Mouse (Mus musculus) granulocyte monocyte progenitor cell, adult 5-6 weeks (primary cell): ENCODE results near the gene Zfp866. TPM values are rescaled to one million over a fixed set of nuclear protein-coding genes. Genes with fewer than 3 reads are reported as not detected.

Experiments used
- ATAC-seq: replicated peaks from 2 replicates; pipeline ENCODE4 v1.8.0; 2016; ENCODE audit warnings: mild to moderate bottlenecking, moderate TSS enrichment, inconsistent platforms; ENCODE audit not compliant: poor library complexity, severe bottlenecking
- total RNA-seq, 2 experiments: library from RNA; stranded (forward) in 1 of 2; stranded (reverse) in 1 of 2; fragments of 200-712, 200-1000 nt in 1 of 2; fragments of >200 nt in 1 of 2; fragmentation: Nextera tagmentation in 1 of 2; gene quantifications; 2 replicates each; pipeline ENCODE4 v1.2.3; 2014 to 2017

Gene Zfp866
- 25.1 and 35.3 TPM in 2 replicates for total RNA-seq (2014; fragmentation: Nextera tagmentation)
- total RNA-seq (2017), result 17.9 and 18.3 TPM in 2 replicates

DNA sequence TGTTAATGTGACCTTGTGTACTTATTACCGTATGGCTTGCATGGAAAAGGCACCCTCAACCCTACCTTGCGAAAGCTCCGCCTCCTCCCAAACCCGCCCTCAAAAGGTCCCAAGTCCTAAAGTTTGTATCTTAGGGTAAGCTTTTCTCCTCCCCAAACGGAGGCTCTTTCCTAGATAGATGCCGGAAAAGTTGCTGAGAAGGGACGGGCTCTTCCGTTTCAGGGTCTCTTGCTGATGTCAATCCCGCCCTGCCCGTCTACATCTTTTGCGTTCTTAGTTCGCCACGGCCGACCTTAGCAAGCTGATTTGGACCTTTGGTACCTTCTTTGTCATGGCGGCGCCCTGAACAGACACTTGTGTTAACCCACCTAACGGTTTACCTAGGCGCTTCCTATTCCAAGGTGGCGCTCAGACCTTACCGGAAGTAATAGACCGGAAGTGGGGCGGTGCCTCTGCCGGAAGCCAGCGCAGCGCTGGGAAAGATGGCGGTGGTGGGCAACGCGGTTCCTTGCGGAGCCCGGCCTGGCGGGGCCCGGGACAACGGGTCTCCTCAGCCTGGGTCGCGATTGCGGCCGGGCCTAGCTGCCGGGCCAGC, at the start of gene Zfp866, which contains the start of gene Atp13a1:
Gene Zfp866 (minus strand): TSS at position 406 of the 595 bp plus-strand sequence.
Gene Atp13a1 (plus strand): TSS at position 391 of the 595 bp plus-strand sequence.
- peak; percentile 92 for ATAC-seq

DNA sequence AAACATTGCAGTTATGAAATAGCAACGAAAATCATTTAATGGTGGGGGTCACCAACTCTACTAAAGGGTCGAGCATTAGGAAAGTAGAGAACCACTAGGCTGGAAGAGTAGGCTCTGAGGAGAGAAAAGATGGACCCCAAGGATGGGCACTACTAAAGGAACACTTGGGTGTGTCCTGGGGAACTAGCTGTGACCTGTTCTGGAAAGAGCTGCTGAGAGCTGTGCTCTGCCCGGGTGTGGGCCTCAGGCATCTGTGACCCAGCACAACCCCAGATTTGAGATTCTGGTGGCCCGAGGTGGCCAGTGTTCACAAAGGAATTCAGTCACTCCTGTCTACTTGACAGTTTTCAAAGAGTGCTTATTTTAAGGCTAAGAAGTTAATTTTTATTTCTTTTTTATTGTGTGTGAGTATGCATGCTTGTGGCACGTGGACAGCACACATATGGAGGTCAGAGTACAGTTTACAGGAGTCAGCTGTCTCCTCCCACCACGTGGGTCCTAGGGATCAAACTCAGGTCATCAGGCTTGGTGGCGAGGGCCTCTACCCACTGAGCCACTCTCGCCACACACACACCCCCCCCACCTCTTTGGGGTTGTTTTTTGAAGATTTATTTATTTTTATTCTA, 46.2 kb upstream of the Zfp866 start:
- no peak for ATAC-seq

DNA sequence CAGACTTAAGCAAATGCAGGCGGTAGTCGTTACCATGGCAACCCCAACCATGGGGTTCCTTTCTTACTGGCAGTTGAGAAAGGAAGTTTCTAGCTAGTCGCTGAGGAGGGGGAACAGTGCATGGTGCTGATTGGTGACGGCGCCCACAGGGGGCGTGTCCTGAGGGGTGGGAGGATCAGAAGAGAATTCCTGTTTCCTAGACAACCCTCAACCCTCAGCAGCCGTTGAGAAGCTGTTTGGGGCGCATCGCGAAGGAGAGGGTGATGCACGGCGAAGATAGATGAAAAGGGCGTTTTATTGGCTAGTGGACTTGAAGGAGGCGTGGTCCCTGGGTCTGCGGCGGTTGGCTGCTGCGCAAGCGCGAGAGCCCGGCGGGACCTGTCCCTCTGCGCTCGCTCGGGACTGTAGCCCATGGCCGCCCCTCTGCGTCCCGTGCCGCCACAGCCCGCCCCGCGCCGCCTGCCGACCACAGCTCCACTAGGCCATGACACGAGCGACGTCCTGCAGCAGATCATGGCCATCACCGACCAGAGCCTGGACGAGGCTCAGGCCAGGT, 41.4 kb upstream of the Zfp866 start, which contains the start of gene Pbx4:
Gene Pbx4 (plus strand): TSS at position 194 of the 556 bp plus-strand sequence.
- ATAC-seq, result peak; percentile 90

DNA sequence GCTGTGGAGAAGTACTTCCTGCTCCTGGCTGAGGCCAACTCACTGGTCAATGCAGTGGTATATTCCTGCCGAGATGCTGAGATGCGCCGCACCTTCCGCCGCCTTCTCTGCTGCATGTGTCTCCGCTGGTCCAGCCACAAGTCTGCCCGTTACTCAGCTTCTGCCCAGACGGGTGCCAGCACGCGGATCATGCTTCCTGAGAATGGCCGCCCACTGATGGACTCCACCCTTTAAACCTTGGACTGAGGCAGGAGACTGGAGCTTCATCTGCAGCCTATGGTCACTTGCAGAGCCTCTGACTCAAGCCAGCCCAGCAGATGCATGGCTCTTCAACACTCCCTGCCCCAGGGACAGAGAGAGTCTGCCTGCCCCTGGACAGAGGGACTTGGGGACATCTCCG, 35.4 kb upstream of the Zfp866 start:
- ATAC-seq, result no peak

DNA sequence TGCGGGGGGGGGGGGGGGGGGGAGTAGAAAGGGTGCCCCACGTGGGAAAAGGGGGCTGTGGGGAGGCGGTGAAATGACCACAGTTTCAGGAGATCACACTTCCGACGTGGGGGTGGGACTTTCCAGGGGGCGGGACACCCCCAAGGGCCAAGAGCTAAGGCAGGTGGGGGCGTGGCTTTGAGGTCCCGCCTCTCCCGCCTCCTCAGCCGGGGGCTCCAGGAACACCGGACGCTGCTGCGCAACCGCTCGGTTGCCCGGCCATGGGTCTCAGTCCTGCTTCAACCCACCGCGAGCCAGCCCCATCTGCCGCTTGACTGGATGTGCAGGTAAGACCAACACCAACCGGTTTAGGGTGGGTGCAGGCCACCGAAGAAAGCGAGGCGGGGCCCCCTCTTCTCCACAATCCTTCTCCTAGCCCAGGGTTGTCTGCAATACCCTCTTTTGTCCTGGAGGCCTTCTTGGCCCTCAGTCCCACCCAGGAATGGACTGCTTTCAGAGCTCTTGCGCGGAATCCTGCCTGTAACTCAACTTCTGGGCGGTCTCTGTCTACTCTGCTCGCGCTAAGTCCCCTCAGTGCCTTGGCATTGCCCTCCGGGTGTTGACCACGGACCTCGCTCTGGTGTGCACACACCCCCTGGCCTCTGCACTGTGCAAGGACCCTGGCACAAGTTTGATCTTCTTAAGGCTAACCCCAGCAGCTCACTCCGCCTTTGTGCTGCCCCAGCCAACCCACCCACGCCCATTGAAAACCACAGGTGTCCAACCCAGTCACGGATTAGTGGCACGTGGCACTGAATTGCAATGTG, 31.6 kb upstream of the Zfp866 start, which contains the start of gene Lpar2:
Gene Lpar2 (plus strand): TSS at position 44 of the 806 bp plus-strand sequence.
- peak; percentile 84 for ATAC-seq

DNA sequence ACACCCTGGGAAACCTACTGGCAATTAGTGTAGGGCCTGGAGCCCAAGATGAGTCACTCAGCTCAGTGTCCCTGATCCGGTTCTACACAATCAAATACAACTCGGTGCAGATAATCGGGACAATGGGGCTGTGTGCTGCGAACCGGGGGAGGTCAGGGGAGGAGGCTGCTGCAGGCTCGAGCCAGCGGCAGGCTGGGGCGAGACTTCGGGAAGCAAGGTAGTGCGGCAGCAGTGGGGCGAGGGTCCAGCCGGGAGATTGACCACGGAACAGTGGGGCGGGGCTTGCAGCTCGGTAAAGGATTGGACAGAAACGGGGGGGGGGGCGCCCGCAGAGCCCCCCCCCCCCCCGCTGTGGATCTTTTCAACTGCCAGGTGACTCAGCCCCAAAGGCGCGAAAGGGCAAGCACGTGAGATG, 31.0 kb upstream of the Zfp866 start:
- ATAC-seq, result peak; percentile 28

DNA sequence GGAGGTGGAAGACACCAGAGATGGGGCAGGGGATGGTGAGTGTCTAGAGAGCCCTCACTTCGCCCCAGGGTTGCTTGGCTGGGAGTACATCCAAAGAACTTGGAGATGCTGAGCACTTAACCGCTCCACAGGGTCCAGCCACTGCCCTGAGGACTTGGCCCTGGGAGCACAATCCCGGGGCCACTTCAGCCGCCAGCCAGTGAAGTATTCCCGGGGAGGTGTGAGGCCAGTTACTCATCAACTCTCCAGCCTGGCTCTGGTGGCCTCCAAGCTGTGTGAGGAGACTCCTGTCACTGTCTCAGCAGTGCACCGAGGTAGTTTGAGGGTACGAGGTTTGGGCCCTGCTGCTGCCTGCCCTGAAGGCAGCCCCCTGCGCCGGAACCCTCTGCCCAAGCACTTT, 29.5 kb upstream of the Zfp866 start:
- no peak for ATAC-seq

DNA sequence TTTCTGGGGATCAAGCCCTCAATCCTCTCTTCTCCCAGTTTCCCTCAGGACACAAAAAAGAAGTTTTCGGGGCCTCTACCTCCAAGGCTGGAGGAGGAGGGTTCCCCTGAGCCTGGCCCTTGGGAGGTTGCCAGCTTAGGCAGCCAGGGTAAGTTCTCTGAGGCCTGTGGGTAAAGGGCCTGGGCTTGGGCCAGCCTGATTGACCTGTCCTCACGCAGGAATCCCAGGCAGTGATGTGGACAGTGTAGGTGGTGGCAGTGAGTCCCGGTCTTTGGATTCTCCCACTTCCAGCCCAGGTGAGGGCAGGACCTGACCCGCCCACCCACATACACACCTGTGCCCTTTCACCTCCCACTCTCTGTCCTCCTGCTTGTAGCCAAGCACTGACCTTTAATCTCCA, 24.4 kb upstream of the Zfp866 start:
- no peak for ATAC-seq

DNA sequence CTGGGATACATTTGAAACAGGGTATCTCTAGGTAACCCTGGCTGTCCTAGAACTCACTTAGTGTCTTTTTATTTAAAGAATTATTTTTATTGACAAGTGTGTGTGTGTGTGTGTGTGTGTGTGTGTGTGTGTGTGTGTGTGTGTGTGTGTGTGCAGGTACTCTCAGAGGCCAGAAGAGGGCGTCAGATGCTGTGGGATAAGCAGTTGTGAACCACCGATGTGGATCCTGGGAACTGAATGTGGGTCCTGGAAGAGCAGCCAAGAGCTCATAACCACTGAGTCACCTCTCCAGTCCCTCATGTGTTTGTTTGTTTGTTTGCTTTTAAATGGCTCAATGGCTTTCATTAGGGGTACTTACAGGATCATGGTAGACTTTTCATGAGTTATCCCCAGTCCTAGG, 23.9 kb upstream of the Zfp866 start:
- no peak for ATAC-seq

DNA sequence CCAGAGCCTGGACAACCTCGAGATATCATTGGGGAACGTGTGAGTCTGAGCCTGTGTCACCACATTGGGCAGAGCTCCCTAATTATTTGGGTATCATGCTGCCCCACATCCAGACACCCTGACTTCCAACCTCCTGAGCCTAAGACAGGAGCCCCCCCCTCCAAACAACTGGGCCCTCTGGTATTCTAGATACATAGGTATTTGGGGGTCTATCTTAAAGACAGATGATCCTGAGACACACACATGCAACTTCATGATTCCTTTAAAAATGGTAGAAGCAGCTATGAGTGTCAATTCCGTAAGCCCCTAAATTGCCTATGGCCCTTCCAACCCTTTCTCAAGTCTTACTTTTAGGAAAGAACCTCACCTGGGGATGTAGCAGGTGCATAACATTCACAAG, 18.8 kb upstream of the Zfp866 start:
- no peak for ATAC-seq

DNA sequence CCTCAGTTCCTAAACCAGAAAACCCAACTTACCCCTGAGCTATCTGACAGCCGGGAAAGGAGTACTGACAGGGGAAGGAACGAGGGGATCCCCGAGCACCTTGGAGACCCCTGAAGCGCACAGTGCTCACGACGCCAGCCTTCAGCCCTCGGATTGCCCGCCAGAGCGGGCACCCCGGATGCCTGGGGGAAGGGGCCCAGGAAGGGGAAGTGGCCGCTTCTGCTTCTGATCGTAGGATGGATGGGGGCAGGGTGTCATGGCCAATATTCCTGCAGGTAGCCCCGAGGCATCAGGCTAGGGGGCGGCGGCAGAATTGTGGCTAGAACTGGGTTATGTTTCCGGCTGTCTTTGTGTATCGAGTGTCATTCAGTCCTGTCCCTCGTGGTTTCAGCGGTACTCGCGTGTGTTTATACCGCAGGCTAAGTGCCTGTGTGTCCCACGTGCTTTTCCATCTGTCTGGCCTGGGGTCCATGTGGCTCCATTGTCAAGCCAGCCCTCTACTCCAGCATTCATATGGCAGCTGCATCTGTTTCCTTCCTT, 18.0 kb upstream of the Zfp866 start:
- ATAC-seq, result peak; percentile 66

DNA sequence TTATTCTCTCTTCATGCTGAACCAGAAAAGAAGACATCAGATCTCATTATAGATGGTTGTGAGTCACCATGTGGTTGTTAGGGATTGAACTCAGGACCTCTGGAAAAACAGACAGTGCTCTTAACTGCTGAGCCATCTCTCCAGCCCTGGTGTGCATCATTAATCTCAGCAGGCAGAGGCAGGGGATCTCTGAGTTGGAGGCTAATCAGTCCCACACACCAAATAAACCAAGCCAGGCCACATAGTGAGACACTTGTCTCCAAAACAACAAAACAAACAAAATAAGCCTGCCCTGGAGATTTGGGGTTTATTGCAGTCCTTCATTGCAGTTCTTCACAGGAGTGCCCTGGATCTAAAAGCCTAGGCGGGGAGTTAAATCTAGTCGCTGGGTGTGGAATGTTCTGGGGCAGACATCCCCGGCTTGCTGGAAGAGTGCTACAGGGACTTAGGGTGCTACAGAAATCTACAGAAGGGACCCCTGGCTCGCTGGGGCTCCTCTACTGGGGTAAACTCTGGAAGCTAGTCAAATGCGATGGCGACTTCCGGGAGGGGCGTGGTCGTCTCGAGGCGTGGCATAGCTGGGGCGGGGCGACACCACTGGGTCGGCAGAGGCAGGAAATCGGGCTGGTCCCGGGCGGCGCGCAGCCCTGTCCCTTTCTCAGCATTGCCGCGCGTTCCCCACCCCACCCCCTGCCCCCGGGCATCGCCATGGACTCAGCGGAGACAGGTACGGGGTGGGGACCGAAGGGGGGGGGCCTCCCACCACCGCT, 17.3 kb upstream of the Zfp866 start, which contains the start of gene Gmip:
Gene Gmip (plus strand): TSS at position 586 of the 770 bp plus-strand sequence.
- ATAC-seq, result peak; percentile 91

DNA sequence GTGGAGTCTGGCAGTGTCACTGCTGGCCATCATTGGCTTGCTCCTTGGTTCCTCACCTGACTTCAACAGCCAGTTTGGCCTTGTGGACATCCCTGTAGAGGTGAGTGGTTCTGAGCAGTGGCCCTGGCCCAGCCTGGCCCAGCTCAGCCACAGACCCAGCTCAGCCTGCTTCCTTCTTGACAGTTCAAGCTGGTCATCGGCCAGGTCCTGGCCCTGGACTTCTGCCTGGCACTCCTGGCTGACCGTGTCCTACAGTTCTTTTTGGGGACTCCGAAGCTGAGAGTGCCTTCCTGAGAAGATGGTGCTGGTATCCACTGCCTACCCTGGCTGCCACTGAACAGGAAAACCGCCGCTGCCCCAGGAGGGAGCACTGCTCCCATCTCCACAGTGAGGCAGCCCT, 16.3 kb upstream of the Zfp866 start:
- ATAC-seq, result no peak

DNA sequence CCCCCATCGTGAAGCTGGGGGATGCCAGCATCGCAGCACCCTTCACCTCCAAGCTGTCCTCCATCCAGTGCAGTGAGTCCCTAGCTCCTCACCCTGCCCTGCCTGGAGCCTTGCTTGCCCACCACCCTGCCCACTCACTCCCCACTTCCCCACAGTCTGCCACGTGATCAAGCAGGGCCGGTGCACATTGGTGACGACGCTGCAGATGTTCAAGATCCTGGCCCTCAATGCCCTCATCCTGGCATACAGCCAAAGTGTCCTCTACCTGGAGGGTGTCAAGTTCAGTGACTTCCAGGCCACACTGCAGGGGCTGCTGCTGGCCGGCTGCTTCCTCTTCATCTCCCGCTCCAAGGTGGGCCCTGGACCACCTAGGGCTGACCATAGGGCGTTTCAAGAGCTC, 14.5 kb upstream of the Zfp866 start:
- no peak for ATAC-seq

DNA sequence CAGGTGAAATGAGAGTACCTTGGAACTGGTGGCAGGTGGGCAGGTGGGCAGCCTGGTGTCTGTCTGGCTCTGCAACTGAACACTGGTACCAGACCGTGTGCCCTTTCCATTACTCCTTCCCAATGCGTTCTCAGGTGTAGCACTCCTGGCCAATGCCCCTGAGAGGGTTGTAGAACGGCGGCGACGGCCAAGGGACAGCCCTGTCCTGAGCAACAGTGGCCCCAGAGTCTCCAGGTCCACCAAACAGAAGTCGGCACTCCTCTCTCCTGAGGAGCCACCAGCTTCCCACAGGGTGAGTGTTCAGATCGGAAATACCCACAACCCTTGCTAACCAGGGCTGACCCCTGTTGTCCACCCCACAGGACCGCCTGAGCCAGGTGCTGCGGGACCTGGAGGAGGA, 14.1 kb upstream of the Zfp866 start:
- no peak for ATAC-seq

DNA sequence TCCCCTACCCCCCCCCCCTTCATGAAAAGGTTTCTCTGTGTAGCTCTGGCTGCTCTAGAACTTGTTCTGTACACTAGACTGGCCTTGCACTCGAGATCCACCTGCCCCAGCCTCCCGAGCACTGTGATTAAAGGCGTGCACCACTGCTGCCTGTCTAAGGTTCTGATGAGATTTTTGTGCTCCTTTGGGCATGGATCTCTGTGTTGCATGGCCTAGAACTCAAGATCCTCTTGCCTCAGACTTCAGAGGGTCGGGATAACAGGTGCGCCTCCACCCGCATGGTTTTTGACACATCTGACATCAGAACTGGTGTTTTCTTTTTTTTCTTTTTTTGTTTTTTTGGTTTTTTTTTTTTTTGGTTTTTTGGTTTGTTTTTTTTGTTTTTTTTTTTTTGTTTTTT, 13.6 kb upstream of the Zfp866 start:
- no peak for ATAC-seq

DNA sequence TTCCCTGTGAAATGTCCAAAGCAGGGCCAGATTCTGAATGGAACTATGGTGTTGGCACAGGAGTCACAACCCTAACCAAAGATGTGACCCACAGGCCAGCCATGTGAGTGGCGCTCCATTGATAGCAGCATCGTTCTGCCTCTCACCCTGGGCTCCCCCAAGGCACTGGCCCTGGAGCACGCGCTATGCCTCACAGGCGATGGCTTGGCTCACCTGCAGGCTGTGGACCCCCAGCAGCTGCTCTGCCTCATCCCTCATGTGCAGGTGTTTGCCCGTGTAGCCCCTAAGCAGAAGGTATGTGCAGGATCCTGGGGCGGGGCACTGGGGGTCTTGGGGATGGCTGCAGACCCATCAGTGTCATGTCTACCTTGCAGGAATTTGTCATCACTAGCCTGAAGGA, 12.4 kb upstream of the Zfp866 start:
- ATAC-seq, result no peak

DNA sequence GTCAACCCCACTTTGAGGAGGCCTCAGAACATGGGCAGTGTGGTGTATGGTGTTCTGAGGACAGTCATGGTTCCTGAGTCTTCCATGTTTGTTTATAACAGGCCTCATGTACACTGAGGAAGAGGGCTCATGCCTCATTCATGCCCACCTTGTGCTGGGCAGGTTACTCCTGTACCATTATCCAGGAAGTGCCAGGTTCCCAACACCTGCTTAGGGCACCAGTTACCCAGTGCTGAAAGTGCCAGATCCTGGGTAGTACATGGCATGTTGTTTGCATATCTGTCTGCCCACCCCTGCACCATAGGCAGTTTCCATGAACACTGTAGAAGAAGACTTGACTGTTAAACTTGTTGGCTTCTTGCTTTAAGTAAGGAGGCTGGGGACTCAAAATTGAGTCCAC, 11.2 kb upstream of the Zfp866 start:
- ATAC-seq, result no peak

DNA sequence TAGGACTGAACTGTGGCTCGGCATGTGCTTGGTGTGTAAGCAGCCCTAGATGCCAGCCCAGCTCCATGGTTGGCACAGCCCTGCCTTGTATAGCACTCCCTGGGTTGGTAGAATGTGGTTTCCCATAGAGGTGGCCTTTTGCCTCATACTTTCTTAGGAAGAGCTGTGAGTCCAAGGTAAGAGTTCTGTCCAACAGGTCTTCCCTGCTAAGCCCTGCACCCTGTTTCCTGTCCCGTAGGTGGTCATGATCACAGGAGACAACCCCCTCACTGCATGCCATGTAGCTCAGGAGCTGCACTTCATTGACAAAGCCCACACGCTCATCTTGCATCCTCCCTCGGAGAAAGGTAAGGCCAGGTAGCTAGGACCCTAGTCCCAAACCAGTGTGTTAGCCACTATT, 10.8 kb upstream of the Zfp866 start:
- ATAC-seq, result no peak

DNA sequence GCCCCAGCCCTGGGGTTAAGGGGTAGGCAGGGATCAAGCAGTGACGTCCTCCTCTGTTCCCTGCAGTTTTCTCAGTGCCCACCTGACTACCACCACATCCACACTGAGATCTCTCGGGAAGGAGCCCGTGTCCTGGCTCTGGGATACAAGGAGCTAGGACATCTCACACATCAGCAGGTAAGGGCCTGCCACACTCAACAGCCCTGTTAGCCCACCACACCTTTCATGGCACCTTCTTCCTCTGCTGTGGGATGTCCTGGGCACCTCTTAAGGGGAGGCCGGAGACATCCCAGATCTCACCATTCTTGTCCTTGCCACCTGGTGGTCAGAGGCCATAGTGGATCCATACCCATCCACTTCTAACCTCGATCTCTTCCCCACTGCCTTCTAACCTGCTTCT, 9.0 kb upstream of the Zfp866 start:
- no peak for ATAC-seq
